Mouse (Mus musculus) adrenal gland, postnatal 36 days (tissue): ENCODE data around the gene Gm37240. TPM values are rescaled to one million over a fixed set of nuclear protein-coding genes. Genes with fewer than 3 reads are reported as not detected.
A peak's percentile ranks its signal among the peaks of the same experiment; 100 is the strongest.
"Not testable (repeated sequence)": the region's sequence is repeated elsewhere in the genome, so short reads cannot be mapped to it uniquely, and the experiment has no call there.

Experiments
- DNase-seq, 2 experiments: peaks; one replicate each; pipeline ENCODE4 v3.0.0; 2021; ENCODE audit warnings: mixed read lengths in 1 of 2
- total RNA-seq, 2 experiments: library from RNA; stranded (reverse); gene quantifications; 2 replicates each; pipeline ENCODE4 v1.2.3; 2021

Gm37240 gene
- total RNA-seq, 2 experiments from 2014 or later, result 2.5 to 4.5 TPM

DNA sequence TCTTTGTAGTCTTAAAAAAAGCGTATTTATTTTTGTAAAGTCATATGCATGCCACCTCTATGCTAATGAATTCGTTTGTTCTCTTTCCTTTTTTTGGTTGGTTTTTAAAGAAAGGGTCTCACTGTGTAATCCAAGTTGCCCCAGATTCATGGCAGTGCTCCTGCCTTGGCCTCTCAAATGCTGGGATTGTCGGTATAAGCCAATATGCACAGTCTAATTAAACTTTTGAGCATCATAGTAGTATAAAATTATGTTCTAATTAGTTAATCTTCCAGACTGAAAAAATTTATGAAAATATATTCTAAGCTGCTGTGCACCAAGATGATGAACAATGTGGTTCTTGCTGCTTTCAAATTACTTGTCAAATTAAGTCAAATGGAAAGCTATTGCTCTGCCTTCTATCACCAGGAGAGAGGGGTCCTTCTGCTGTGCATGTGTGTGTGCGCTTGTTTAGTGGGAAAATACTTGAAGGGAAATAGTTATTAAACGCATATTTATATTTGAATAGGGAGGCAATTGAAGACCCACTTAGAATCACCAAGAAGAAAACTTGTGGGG is 1291.6 kb downstream of the Gm37240 start:
- no peak for DNase-seq

DNA sequence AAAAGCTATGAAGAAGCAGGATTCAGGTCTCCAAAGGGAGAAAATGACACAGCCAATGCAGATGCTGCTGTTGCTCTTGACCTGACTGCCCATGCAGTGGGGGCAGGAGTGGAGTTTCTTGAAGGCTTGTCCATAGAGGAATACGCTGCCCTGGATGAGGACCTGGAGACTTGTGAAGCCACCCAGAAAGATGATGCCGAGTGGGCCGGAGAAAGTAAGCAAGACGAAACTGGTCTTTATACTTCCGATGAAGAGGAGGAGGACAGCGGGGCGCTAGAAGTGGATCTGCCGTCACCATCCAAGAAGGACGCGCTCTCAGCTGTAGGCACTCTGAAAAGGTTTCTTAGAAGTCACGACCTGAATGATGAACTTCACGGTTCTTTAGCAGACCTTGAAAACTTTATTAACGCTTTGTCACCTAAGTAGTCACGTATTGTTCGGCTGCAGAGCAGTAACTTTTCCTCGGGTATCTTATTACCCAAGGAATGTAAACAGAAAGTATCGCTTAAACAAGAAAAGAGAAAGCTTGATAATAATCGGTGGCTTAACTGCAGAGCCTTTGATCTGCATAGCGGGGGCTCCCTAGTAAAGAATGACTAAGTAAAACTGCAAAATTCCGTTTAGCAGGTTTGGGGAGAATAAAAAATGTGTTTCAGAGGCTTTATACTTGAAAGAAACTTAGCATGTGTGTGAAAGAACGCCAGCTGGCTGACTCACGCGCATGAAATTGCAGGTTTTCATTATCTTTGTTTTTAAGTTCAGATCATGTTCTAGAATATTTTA is 1292.2 kb downstream of the Gm37240 start:
- no peak for DNase-seq

DNA sequence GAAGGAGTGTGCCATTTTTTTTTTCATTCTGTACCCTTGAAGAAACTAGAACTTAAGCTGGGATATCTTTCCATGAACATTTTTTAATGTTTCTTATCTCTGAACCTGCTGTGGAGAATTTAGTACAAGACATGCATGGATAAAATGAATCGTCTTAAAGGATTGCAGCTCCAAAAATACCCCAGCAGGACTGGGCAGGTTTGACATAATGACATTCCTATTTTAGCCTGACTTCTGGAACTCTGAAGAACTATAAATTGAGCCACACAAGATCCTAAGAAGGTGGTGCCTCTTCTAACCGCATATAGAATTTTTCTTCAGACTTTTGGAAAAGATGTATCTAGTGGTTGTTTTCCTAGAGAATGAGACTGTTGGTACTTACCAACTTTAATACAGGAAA is 1294.0 kb downstream of the Gm37240 start, which contains the start of gene Tigd4:
Gene Tigd4, plus strand, starts transcription at position 301 of the 400 bp plus-strand sequence.
- DNase-seq, result no peak

DNA sequence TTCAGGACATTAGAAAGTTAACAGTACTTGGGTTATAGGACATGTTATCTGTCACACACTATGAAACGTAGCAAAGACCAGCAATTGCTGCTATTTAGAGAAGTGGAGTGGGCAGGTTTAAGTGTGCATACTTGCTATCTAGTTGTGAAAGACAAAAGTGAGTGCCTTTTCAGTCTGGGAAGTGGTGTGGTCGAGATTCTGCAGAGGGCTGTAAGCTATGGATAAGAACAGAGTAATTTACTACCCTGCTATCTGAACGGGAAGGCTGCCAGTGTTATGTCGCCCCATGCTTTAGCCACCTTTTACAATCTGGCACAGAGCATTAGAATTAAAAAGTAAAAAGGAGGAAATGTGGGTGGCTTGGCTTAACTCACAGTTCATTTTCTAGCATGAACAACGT is 1300.6 kb downstream of the Gm37240 start:
- DNase-seq, result no peak

- no peak for DNase-seq
Observed at GRCm38 (mm10) chr3:84582913-84583276, 1304.4 kb downstream of the Gm37240 start.

GRCm38 (mm10) chr3:84582023-84582912 is 1305.0 kb downstream of the Gm37240 start, which contains the start of gene Arfip1:
Gene Arfip1 (minus strand): TSS chr3:84582625.
- peak; percentile 99 for DNase-seq

DNA sequence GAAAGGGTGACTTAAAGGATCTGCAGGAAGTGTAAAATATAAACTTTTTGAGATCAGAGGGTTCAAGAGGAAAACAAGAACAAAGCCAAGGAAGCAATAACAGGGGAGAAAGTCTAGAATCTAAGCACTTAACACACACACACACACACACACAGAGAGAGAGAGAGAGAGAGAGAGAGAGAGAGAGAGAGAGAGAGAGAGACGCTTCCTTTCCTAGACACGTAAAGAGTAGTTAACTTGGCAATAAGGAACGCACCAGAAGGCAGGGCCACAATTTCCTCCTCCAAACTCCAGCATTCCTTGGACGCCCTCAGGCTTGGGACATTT is 1305.7 kb downstream of the Gm37240 start:
- DNase-seq, result no peak

DNA sequence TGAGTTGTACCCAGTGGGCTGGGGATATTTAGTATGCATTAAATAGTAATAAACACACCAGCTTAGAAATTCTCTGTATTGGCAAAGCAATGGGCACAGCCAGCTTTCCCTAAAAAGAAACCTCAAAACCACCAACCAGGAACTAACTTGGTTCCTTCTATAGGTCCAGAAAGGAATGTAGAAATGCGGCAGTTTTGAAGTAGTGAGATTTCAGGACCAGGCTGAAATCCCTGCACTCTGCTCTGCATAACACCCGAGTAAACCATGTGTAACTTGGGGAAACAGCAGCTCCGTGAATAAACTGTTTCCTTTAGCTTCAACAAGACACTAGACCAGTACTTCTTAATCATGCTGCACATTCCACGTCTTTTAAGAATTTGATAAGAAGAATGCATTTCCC is 1306.6 kb downstream of the Gm37240 start:
- DNase-seq, result no peak

DNA sequence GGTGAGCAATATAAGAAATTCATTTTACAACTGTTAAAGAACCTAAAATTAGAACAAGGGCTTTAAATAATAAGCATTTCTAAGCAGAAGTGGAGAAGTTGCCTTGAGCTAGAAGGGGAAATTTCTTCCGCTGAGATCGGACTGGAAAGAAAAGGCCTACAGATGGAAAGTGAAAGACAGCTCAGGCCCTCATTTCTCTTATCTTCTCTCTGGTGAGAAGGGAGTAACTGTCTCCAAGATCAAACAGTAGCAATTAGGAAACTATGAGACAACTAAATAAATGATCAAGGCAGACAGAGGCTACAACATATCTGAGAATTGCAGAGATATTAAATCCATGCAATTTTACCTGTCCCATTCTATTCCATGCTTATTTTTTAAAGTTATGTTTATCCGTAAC is 1316.8 kb downstream of the Gm37240 start:
- no peak for DNase-seq

DNA sequence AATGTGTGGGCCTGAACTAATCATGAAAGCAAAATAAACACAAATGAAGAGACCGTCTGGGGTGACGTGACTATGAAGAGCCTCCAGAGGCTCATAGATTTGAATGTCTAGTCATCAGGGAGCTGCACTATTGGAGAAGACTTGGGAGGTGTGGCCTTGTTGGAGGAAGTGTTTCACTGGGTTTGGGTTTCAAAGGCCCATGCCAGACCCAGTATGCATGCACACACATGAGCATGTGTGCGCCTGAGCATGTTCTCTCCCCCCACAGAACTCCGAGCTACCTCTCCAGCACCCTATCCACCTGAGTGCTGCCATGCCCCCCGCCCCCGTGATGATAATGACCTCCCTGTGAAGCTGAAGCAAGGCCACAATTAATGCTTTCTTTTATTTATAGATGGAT is 1317.7 kb downstream of the Gm37240 start:
- DNase-seq, result no peak

- no peak for DNase-seq
Observed at GRCm38 (mm10) chr3:84568540-84568939, 1318.8 kb downstream of the Gm37240 start.

- DNase-seq, result no peak
Observed at GRCm38 (mm10) chr3:84563415-84563814, 1323.9 kb downstream of the Gm37240 start.

DNA sequence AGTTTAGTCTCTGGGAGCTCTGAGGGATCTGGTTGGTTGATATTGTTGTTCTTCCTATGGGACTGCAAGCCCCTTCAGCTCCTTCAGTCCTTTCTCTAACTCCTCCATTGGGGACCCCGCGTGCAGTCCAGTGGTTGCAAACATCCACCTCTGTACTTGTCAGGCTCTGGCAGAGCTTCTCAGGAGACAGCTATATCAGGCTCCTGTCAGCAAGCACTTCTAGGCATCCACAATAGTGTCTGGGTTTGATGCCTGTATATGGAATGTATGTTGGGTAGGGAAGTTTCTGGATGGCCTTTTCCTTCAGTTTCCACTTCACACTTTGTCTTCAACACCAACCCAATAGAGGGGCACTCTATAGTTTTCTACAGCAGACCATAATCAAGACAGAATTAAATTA is 1324.4 kb downstream of the Gm37240 start:
- not testable (repeated sequence) for DNase-seq

DNA sequence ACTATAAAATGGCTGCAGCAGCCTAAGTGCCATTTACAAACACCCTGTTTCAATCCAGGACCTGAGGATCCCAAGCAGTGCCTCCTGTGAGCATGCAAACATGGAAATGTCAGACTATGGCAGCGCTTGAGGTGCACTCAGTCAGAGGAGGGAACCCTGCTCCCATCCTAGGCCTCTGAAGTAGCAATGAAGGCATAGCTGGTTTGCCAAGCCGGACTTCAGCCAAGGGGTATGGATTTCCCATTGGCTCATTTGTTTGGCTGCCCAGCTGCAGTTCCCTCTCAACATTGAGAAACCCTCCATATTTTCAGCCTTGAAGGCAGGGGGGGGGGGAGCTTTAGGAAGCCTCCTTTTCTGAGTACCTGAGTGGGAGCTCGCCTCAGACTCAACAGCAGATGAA is 1329.0 kb downstream of the Gm37240 start:
- peak in 1 of 2 experiments; percentile 21 for DNase-seq

DNA sequence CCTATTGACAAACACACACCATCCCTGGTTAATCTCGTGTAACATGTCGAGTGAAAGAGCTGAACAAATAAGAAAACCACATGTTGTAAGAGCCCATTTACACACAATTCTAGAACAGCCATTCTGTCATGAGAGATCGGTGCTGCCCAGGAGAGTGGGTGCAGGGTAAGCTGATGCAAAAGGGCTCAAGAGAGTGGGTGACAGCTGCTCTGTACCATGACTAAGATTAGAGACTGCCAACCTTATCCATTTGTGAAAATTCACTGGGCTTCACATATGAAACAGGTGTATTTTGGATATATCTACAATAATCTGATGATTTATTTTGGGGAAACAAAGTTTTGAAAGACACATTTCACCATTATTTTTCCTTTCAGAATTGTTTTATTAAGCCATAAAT is 1331.5 kb downstream of the Gm37240 start:
- no peak for DNase-seq

DNA sequence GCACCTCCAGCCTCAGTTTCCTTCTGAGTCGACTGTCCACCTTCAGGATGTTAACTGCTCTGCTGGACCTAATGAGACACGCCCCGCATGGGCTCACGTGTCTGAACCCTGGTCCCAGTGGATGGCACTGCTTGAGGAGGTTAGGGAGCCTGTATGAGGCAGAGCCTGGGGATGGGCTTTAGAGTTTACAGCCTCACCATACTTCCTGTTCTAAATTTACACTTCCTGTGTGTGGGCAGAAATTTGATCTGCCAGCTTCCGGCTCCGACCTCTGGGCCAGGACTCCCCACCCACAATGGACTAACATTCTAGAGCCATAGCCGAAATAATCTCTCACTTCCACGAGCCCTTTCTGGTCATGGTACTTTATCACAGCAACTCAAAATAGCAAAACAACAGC is 1340.1 kb downstream of the Gm37240 start:
- DNase-seq, result no peak

DNA sequence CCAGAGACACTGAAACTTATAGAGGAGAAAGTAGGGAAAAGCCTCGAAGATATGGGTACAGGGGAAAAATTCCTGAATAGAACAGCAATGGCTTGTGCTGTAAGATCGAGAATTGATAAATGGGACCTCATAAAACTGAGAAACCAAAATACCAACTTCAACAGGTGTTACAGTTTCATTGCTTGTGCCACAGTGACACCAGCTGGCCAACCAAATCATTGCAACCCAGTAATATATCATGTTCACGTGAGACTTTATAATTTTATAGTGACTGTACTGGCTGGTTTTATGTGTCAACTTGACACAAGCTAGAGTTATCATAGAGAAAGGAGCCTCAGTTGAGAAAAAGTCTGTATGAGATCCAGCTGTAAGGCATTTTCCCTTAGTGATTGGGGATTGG is 1344.9 kb downstream of the Gm37240 start:
- DNase-seq, result peak; percentile 50 to 68

DNA sequence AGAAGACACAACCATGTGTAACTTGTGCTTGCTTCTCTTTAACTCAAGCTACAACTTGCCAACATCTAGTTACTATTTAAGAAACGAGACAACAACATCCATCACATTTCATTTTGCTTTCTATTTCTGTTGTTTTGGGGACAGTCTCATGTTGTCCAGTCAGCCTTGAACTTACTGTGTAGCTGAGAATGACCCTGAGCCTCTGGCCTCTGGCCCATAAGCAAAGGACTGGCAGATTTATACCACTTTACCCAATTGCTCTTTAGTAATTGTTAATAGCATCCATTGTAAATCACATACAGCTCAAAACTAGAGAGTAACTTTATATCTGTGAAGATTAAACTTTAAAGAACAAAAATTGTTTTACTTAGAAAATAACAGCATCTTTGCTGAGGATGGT is 1345.4 kb downstream of the Gm37240 start:
- peak; percentile 59 to 75 for DNase-seq

- no peak for DNase-seq
Observed at GRCm38 (mm10) chr3:84540640-84541039, 1346.7 kb downstream of the Gm37240 start.

DNA sequence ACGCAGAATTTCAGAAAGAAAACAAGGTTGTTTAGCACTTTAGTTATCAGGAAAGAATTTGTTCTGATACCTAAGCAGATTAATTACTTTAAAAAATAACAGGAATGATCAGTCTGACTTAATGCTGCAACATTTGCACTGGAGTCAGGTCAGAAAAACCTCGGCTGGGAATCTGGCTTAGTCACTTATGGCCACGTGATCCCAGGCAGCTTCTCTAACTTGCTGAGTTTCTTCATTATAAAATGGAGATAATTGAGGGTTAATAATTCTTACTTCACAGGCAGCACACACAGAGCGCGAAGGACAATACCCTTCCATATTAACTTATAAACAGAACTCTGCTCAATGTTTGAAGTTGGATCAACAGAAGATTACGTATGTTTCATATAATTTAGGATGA is 1350.3 kb downstream of the Gm37240 start:
- peak; percentile 27 to 33 for DNase-seq

DNA sequence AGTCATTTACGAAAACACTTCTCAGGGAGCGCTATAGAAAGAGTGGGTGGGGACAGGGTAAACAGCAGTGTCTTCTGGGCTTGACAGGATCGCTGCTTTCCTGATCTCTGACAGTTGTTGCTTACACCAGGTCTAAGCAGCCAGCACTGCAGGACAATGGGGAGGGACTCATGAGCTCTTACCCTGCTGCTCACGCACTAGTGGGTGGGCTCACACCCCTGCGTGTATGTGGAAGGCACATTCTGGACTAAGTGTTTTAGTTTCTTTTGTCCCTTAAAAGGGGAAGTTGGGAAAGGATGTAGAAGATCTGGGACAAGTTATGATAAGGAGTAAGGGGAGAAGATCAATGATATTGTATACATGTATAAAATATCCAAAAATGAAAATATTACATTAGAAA is 1354.1 kb downstream of the Gm37240 start:
- no peak for DNase-seq

DNA sequence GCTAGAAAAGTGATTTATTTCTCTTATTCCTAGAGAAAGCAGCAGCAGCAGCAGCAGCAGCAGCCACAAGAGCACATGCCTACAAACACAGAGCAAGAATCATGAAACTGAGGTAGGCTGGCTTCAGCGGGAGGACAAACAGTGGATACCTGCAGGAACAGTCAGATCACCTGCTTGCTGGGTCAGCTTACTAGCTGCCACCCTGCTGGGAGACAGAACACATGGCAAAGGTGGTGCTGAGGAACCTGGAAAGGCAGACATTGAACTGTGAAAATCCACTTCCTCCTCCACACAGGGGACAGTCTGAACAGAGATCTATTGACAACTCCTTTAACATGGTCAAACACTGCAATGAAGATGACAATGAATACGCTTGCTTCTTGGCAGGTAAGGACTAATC is 1358.3 kb downstream of the Gm37240 start:
- DNase-seq, result no peak

- no peak for DNase-seq
Observed at GRCm38 (mm10) chr3:84524952-84525351, 1362.4 kb downstream of the Gm37240 start.
